Mouse (Mus musculus) liver, adult 2 months (tissue): ENCODE measurements at regions not wholly inside any gene's neighbourhood (a gene's known extent, or its start where the extent isn't known, plus 50 kb on each side); places are given as distances from the start of the nearest gene placed in this dataset.

ENCODE experiments used
- CTCF ChIP-seq: fragments of 200-500 bp; IDR thresholded peaks from 2 replicates; pipeline ENCODE4 v1.5.1; 2011; ENCODE audit warnings: low read depth, low read length, control low read depth
- POLR2A ChIP-seq: fragments of 200-500 bp; IDR thresholded peaks from 2 replicates; pipeline ENCODE4 v1.6.1; 2011; ENCODE audit warnings: low read length, control low read depth; ENCODE audit not compliant: insufficient read depth; ENCODE audit errors: extremely low read depth

GRCm38 (mm10) chr6:66478326-66478964 is 56.7 kb upstream of the Mad2l1 start:
- no peak for TF ChIP-seq CTCF
- TF ChIP-seq POLR2A: no peak
